Mouse (Mus musculus) C2C12 (cell line): Measurements from ENCODE around the gene Dnm2. TPM values are rescaled to one million over a fixed set of nuclear protein-coding genes. Genes with fewer than 3 reads are reported as not detected.
"Not testable (repeated sequence)": the region's sequence is repeated elsewhere in the genome, so short reads cannot be mapped to it uniquely, and the experiment has no call there.

ENCODE experiments used
- H3K27me3 ChIP-seq: one replicate; pipeline ENCODE4 v1.6.1; 2011; ENCODE audit not compliant: control insufficient read depth, insufficient read depth, insufficient read length
- H3K36me3 ChIP-seq: one replicate; pipeline ENCODE4 v1.6.1; 2011; ENCODE audit not compliant: control insufficient read depth, insufficient read depth
- H3K4me3 ChIP-seq: one replicate; pipeline ENCODE4 v1.5.1; 2011; ENCODE audit warnings: mild to moderate bottlenecking, control low read depth; ENCODE audit not compliant: poor library complexity, insufficient read depth, severe bottlenecking
- H3K79me2 ChIP-seq: one replicate; pipeline ENCODE4 v1.6.1; 2011; ENCODE audit not compliant: control insufficient read depth, insufficient read depth
- H3K79me3 ChIP-seq: one replicate; pipeline ENCODE4 v1.6.1; 2011; ENCODE audit warnings: low read depth, control low read depth
- H3ac ChIP-seq: one replicate; pipeline ENCODE3; 2011; ENCODE audit warnings: low read depth; ENCODE audit not compliant: control insufficient read depth, insufficient read length
- CEBPB ChIP-seq: IDR thresholded peaks from one replicate; pipeline ENCODE4 v1.6.1; 2011; ENCODE audit warnings: low read depth, mild to moderate bottlenecking, control low read depth, moderate library complexity
- CTCF ChIP-seq: IDR thresholded peaks from one replicate; pipeline ENCODE4 v1.5.1; 2011; ENCODE audit not compliant: control insufficient read depth, insufficient read depth, insufficient read length
- FOSL1 ChIP-seq: IDR thresholded peaks from one replicate; pipeline ENCODE4 v1.8.0; 2011; ENCODE audit warnings: mild to moderate bottlenecking, low read length; ENCODE audit not compliant: poor library complexity, insufficient read depth, severe bottlenecking
- MAX ChIP-seq: IDR thresholded peaks from one replicate; pipeline ENCODE4 v1.6.1; 2011; ENCODE audit warnings: mild to moderate bottlenecking, control low read depth
- MYOD1 ChIP-seq: IDR thresholded peaks from one replicate; pipeline ENCODE4 v1.6.1; 2011; ENCODE audit warnings: low read depth; ENCODE audit not compliant: control insufficient read depth, insufficient read length
- MYOG ChIP-seq: IDR thresholded peaks from one replicate; pipeline ENCODE4 v1.6.1; 2011; ENCODE audit not compliant: control insufficient read depth, insufficient read length; ENCODE audit errors: extremely low read depth
- USF1 ChIP-seq: IDR thresholded peaks from one replicate; pipeline ENCODE4 v1.6.1; 2011; ENCODE audit warnings: low read depth, mild to moderate bottlenecking, control low read depth, moderate library complexity
- polyA plus RNA-seq: library from polyadenylated mRNA; unstranded; fragments of >200 nt; fragmentation: generic; extraction: Trizol; gene quantifications from one replicate; pipeline ENCODE4 v1.2.1, GENCODE M21; 2012; ENCODE audit warnings: missing spikeins

The Dnm2 gene
- polyA plus RNA-seq, 1 experiment, result 64.4 TPM

GRCm38 (mm10) chr9:21460400-21460940 is 35.8 kb downstream of the Dnm2 start:
- Histone ChIP-seq H3K27me3 (no peaks in the 10 kb centered on the region), H3K4me3 (no peak overlapping the region), H3K79me3 (peaks cover 10% of the 10 kb centered on the region), H3ac (no peak overlapping the region), H3K36me3 (peaks cover 7% of the 10 kb centered on the region), H3K79me2 (peaks cover 56% of the 10 kb centered on the region)
- TF ChIP-seq CTCF (no peak), CEBPB (no peak), MYOG (no peak), MAX (no peak), USF1 (no peak)

DNA sequence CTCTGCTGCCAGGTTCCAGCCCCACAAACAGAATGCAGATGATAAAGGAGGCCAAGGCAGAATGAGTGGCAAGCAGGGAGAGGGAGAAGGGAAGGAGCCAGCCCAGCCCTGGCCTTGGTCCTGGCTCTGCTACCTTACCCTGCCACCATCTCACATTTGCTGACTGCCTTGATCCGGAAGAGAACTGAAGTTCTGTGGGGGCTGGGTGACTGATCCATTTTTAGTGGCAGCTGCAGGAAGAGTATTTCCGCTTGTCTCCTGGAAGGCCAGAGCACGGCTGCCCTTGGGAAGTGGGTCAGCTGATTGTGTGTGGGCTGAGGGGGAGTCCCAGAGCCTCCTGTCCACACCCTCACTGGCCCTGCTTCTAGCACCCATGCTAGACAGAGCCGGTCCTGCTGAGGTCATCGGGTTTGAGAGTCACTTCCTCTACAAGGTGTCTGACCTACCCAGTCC is 38.5 kb downstream of the Dnm2 start:
- Histone ChIP-seq H3K36me3 (peaks cover 13% of the 10 kb centered on the region), H3ac (no peak overlapping the region), H3K27me3 (no peaks in the 10 kb centered on the region), H3K79me2 (peaks cover 36% of the 10 kb centered on the region), H3K4me3 (no peak overlapping the region), H3K79me3 (peaks cover 7% of the 10 kb centered on the region)
- TF ChIP-seq USF1, result no peak
- TF ChIP-seq MYOD1, result no peak
- no peak for TF ChIP-seq FOSL1
- no peak for TF ChIP-seq CEBPB
- no peak for TF ChIP-seq MAX
- no peak for TF ChIP-seq MYOG
- TF ChIP-seq CTCF, result no peak

GRCm38 (mm10) chr9:21463766-21464564 is 39.3 kb downstream of the Dnm2 start:
- Histone ChIP-seq H3K79me2 (peaks cover 28% of the 10 kb centered on the region), H3K4me3 (no peak overlapping the region), H3K27me3 (no peaks in the 10 kb centered on the region), H3K79me3 (peaks cover 7% of the 10 kb centered on the region), H3ac (no peak overlapping the region), H3K36me3 (peaks cover 13% of the 10 kb centered on the region)
- no peak for TF ChIP-seq CTCF
- TF ChIP-seq MYOD1, result no peak
- no peak for TF ChIP-seq MYOG
- no peak for TF ChIP-seq FOSL1
- TF ChIP-seq USF1, result no peak
- TF ChIP-seq MAX, result peak; percentile 42
- peak; percentile 82 for TF ChIP-seq CEBPB

GRCm38 (mm10) chr9:21464565-21464928 is 39.8 kb downstream of the Dnm2 start:
- not testable (repeated sequence) for H3ac ChIP-seq, H3K79me3 ChIP-seq, H3K4me3 ChIP-seq, H3K27me3 ChIP-seq
- Histone ChIP-seq H3K36me3 (peaks cover 13% of the 10 kb centered on the region), H3K79me2 (peaks cover 24% of the 10 kb centered on the region)

GRCm38 (mm10) chr9:21469032-21470024 is 44.6 kb downstream of the Dnm2 start:
- H3ac ChIP-seq, result no peak overlapping the region
- peaks cover 4% of the 10 kb centered on the region for H3K79me3 ChIP-seq
- TF ChIP-seq USF1, result no peak
- TF ChIP-seq FOSL1, result no peak
- TF ChIP-seq MYOG, result no peak
- TF ChIP-seq MAX, result no peak
- TF ChIP-seq CEBPB, result no peak
- TF ChIP-seq CTCF, result no peak
- no peak for TF ChIP-seq MYOD1
- no peaks in the 10 kb centered on the region for H3K27me3 ChIP-seq
- no peak overlapping the region for H3K4me3 ChIP-seq
- H3K36me3 ChIP-seq, result peaks cover 41% of the 10 kb centered on the region
- H3K79me2 ChIP-seq, result no peaks in the 10 kb centered on the region
